Mouse (Mus musculus) small intestine, adult 2 months (tissue): ENCODE data around the gene Pbp2. TPM values are rescaled to one million over a fixed set of nuclear protein-coding genes. Genes with fewer than 3 reads are reported as not detected.
A peak's percentile ranks its signal among the peaks of the same experiment; 100 is the strongest.

Source experiments
- H3K27ac ChIP-seq: fragments of 200-500 bp; 2 replicates; pipeline ENCODE4 v1.5.1; 2012; ENCODE audit warnings: low read depth, low read length, control low read depth, inconsistent platforms; ENCODE audit not compliant: insufficient read depth
- H3K27me3 ChIP-seq: fragments of 200-500 bp; 2 replicates; pipeline ENCODE4 v1.6.1; 2012; ENCODE audit warnings: mild to moderate bottlenecking, moderate library complexity, low read length, inconsistent platforms; ENCODE audit not compliant: control insufficient read depth, insufficient read depth
- H3K36me3 ChIP-seq: fragments of 200-500 bp; 2 replicates; pipeline ENCODE4 v1.6.1; 2012; ENCODE audit warnings: mild to moderate bottlenecking, low read length, control low read depth, inconsistent platforms; ENCODE audit not compliant: control insufficient read depth, insufficient read depth
- H3K4me1 ChIP-seq: fragments of 200-500 bp; 2 replicates; pipeline ENCODE4 v1.6.1; 2012; ENCODE audit warnings: low read length, inconsistent platforms, mixed read lengths; ENCODE audit not compliant: control insufficient read depth, insufficient read depth, insufficient read length
- H3K4me3 ChIP-seq: fragments of 200-500 bp; 2 replicates; pipeline ENCODE4 v1.5.1; 2012; ENCODE audit warnings: low read depth, mild to moderate bottlenecking, control low read depth, inconsistent platforms, low read length, moderate library complexity
- CTCF ChIP-seq: fragments of 200-500 bp; IDR thresholded peaks from 2 replicates; pipeline ENCODE4 v1.5.1; 2012; ENCODE audit warnings: low read depth, mild to moderate bottlenecking, control low read depth, inconsistent platforms, low read length, moderate library complexity, mixed read lengths; ENCODE audit not compliant: insufficient replicate concordance, insufficient read length; ENCODE audit errors: extremely low read depth
- POLR2A ChIP-seq: fragments of 200-500 bp; IDR thresholded peaks from 2 replicates; pipeline ENCODE4 v1.6.1; 2012; ENCODE audit warnings: low read depth, mild to moderate bottlenecking, control low read depth, inconsistent platforms, low read length, moderate library complexity
- WGBS: fragments of 180-500 bp; shearing (Covaris S2); methylation state at CpG from one replicate; pipeline ENCODE4 v1.1.7; 2018; 5-methylcytosine and 5-hydroxymethylcytosine counted together
- polyA plus RNA-seq: library from polyadenylated mRNA; depleted of rRNA; stranded (reverse); fragments of >200 nt; gene quantifications from 2 replicates; pipeline ENCODE4 v1.2.3, GENCODE M21; 2012

Pbp2 gene
- polyA plus RNA-seq, 1 experiment, result not detected

DNA sequence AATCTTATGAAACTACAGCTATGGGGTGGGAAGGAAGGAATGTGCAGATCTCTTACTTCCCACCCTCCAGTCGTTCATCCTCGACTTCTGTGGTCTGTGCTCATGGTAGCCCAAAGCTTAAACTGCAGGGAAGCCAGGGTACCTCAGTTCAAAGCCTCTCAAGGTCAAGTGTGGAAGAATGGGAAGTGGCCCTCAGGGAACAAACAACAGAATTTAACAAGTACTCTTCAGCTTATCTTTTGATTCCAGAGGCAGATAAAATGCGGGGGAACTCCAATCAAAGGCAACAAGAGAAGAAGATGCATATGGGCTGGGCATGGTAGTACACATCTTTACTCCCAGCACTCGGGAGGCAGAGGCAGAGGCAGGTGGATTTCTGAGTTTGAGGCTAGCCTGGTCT is 9.7 kb downstream of the Pbp2 start:
- TF ChIP-seq POLR2A (no peak), CTCF (no peak)
- no peaks in the 10 kb centered on the region; the same call in 1 of the 2 replicates for H3K27me3 ChIP-seq
- H3K27ac ChIP-seq, result no peak overlapping the region
- WGBS, result 75% methylated on average over 4 of the region's 4 CpGs
- no peaks in the 10 kb centered on the region for H3K36me3 ChIP-seq
- 0 out of 2 replicates have a peak, but pooled peaks cover under 1% of the 10 kb centered on the region for H3K4me1 ChIP-seq
- H3K4me3 ChIP-seq, result no peak overlapping the region

DNA sequence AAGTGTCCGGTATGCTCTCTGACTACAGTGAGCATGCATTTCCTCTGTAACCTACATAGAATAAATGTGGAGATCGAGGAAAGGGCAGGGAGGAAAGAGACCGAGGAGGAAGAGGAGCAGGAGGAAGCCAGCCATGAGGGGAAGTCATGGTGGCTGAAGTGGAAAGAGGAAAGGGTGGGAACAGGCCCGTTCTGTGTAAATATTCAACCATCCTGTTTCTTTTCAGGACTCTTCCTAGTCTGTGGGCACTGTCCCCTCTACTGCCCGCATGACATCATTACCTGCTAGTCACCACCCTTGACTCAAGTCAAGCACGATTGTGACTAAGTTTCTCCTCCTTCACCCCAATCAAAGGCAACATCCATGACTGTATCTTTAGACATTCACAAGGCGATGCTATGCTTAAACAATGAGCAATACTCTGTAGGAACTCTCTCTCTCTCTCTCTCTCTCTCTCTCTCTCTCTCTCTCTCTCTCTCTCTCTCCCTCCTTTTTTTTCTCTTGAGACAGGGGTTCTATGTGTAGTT is 11.1 kb downstream of the Pbp2 start:
- TF ChIP-seq CTCF (no peak), POLR2A (no peak)
- Histone ChIP-seq H3K4me3 (no peak overlapping the region), H3K4me1 (0 out of 2 replicates have a peak, but pooled peaks cover 2% of the 10 kb centered on the region), H3K27me3 (no peaks in the 10 kb centered on the region; the same call in 1 of the 2 replicates), H3K36me3 (no peaks in the 10 kb centered on the region), H3K27ac (no peak overlapping the region)
- WGBS, result 77% methylated on average over 7 of the region's 7 CpGs

DNA sequence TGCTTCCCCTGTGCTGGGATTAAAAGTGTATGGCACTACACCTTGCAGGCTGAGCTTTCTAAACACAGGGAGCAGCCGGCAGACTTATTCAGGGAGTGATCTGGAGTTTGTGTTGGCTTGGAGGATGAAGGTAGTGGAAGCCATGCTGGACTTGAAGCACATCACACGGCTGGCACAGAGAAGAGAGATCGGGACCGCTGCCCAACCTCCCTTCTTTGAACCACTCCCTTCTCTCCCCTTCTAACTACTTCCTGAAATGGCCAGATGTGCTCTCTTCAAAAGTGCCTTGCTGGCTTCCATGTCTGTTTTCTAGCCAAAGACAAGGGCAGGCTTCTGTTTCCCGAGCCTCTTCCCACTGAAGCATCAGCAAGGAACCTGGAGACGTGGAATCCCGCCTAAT is 12.6 kb downstream of the Pbp2 start:
- Histone ChIP-seq H3K4me3 (no peak overlapping the region), H3K27me3 (no peaks in the 10 kb centered on the region; the same call in 1 of the 2 replicates), H3K4me1 (0 out of 2 replicates have a peak, but pooled peaks cover 2% of the 10 kb centered on the region), H3K27ac (no peak overlapping the region), H3K36me3 (no peaks in the 10 kb centered on the region)
- TF ChIP-seq CTCF (no peak), POLR2A (no peak)
- 61% methylated on average over 7 of the region's 7 CpGs for WGBS

DNA sequence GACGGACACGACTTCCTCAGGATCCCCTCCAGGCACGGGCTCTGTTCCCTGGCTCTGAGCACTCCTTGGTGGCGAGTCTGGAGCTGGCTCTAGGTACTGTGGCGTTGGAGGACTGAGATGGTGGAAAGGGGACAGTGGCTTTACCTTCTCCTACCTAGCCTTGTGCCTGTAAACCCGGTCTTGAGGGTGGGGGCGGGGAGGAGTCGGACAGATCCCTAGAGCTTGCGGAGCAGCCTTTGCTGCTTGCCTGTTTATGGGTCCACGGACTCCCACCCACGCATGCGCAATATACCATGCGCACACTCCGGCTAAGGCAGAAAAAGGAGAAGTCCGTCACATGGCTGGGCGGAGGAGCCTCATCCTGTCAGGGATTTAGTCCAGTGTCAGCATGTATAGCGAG is 13.9 kb downstream of the Pbp2 start:
- TF ChIP-seq POLR2A, result no peak
- no peak for TF ChIP-seq CTCF
- no peaks in the 10 kb centered on the region; the same call in 1 of the 2 replicates for H3K27me3 ChIP-seq
- WGBS, result 52% methylated on average over 17 of the region's 17 CpGs
- 0 out of 2 replicates have a peak, but pooled peaks cover 2% of the 10 kb centered on the region for H3K4me1 ChIP-seq
- H3K4me3 ChIP-seq, result peak overlapping the region; percentile 20; the same call in 1 of the 2 replicates
- no peak overlapping the region for H3K27ac ChIP-seq
- no peaks in the 10 kb centered on the region for H3K36me3 ChIP-seq

DNA sequence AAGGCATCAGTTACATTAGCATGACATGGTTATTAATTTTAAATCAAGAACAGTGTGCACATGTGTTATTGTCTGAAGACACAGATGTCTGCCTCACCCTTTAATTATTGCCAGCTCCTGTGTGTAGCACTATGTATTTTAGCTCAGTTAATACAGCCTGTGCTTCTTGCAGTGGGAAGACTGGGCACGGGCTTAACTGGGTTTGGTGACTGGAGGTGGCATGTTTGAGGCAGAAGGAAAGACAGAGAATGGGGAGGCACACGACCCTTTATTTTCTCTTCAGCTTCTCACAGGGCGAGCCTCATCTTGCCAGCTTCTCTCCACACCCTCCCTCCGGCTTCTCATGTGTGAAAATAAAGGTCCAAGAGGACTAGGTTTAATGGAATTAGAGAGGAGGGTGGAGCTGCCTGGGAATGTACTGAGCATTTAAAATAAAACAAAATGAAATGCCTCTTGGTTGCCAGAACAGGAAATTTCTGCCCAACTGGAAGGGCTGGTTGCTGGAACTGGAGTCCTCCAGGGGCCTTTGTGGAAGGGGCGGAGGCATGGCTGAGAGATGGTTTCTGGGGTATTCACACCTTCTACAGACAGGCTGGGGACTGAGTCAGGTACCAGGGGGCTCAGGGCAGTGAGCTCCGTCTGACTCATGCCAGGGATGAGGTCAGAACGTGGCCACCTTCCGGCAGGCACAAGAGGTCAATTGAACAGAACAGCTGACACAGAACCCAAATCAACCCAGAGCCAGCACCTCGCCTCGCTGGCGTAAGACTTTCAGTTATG is 14.9 kb downstream of the Pbp2 start:
- 69% methylated on average over 11 of the region's 11 CpGs for WGBS
- no peak overlapping the region for H3K4me3 ChIP-seq
- H3K36me3 ChIP-seq, result no peaks in the 10 kb centered on the region
- no peaks in the 10 kb centered on the region; the same call in 1 of the 2 replicates for H3K27me3 ChIP-seq
- H3K4me1 ChIP-seq, result 0 out of 2 replicates have a peak, but pooled peaks cover 2% of the 10 kb centered on the region
- no peak for TF ChIP-seq POLR2A
- TF ChIP-seq CTCF, result no peak
- no peak overlapping the region for H3K27ac ChIP-seq

DNA sequence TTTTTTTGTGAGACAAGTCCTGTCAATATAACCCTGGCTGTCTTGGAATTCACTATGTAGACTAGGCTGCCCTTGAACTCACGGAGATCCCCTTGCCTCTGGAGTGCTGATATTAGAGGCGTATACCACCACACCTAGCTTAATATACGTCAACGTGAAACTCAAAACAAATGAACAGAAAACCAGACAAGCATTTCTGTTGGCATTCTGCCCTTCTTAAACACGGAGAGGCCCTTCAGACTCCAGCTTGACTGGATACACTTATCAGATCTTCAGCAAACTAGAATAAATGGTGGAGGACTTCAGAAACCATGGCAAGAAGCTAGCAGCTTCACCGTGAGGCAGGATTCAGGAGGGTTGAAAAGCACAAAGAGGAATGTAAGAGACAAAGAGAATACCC is 16.1 kb downstream of the Pbp2 start:
- no peak for TF ChIP-seq POLR2A
- TF ChIP-seq CTCF, result no peak
- Histone ChIP-seq H3K27me3 (no peaks in the 10 kb centered on the region; the same call in 1 of the 2 replicates), H3K27ac (no peak overlapping the region), H3K36me3 (no peaks in the 10 kb centered on the region), H3K4me1 (0 out of 2 replicates have a peak, but pooled peaks cover 2% of the 10 kb centered on the region), H3K4me3 (no peak overlapping the region)
- 53% methylated on average over 6 of the region's 6 CpGs for WGBS

DNA sequence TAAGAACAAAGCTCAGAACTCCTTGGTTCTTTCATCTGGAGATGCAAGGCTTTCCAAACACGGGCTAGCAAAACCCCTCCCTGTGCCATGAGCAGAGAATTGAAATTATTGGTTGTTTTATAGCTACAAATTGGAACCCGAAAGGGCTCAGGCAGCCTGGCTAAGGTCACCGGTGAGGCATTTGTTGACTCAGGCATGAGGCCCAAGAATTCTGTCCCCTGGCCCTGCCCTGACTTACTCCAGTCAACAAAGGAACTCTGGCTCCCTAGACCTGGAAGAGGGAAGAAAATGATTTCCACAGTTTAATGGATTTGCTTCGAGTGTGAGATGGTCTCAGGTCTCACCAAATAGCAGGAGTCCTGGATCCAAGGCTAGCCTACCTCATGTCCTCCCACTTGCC is 17.8 kb downstream of the Pbp2 start:
- WGBS, result 31% methylated on average over 4 of the region's 4 CpGs
- H3K4me1 ChIP-seq, result 0 out of 2 replicates have a peak, but pooled peaks cover 2% of the 10 kb centered on the region
- H3K4me3 ChIP-seq, result no peak overlapping the region
- TF ChIP-seq CTCF (no peak), POLR2A (no peak)
- no peak overlapping the region for H3K27ac ChIP-seq
- no peaks in the 10 kb centered on the region; the same call in 1 of the 2 replicates for H3K27me3 ChIP-seq
- no peaks in the 10 kb centered on the region for H3K36me3 ChIP-seq
